Comparison of ENCODE assay signal across 24 mouse cellular contexts in genomic region chr5:115278053-115278452, GRCm38 (mm10).
"Had no signal": no experiment of that assay in that cellular context is flagged by ENCODE, and none has a peak within 500 bp of the region (broad histone marks: within the 10 kb centered on the region; RNA-seq: fewer than 3 reads in every experiment).

No protein-coding gene starts in this region.

- H3K9ac ChIP-seq: hindbrain, embryonic 12.5 days; hindbrain, embryonic 14.5 days; intestine, embryonic 15.5 days; limb, embryonic 12.5 days; liver, embryonic 12.5 days; liver, embryonic 15.5 days had no signal

- H3K9me3 ChIP-seq: hindbrain, embryonic 10.5 days; hindbrain, embryonic 12.5 days; intestine, embryonic 15.5 days; limb, embryonic 10.5 days; limb, embryonic 12.5 days; liver, embryonic 12.5 days had no signal

- H3K4me2 ChIP-seq: heart, embryonic 11.5 days; hindbrain, embryonic 12.5 days; hindbrain, embryonic 14.5 days; intestine, embryonic 15.5 days; limb, embryonic 12.5 days; liver, embryonic 12.5 days; liver, embryonic 15.5 days had no signal

- DNase-seq: gastrocnemius, adult 2 months; gastrocnemius, postnatal 10 days; gastrocnemius, postnatal 25 days; heart, adult 2 months; heart, postnatal 10 days; heart, postnatal 4 days; kidney, adult 18-20 months; kidney, adult 8-10 months; kidney, postnatal 10 days; kidney, postnatal 25 days; kidney, postnatal 4 days had no signal

- H3K4me3 ChIP-seq: gastrocnemius, adult 2 months; heart, adult 2 months; hindbrain, embryonic 10.5 days; hindbrain, embryonic 12.5 days; intestine, embryonic 15.5 days; layer of hippocampus, adult 2 months; left cerebral cortex, adult 2 months; limb, embryonic 10.5 days; limb, embryonic 12.5 days; liver, embryonic 12.5 days; liver, embryonic 15.5 days had no signal

- H3K36me3 ChIP-seq: hindbrain, embryonic 12.5 days; intestine, embryonic 15.5 days; liver, embryonic 15.5 days had no signal

- ATAC-seq: hindbrain, embryonic 16.5 days; inflammation-experienced regulatory T-cells, adult 6 months; intestine, embryonic 15.5 days; liver, embryonic 12.5 days had no signal

- H3K27ac ChIP-seq: gastrocnemius, adult 2 months; heart, adult 2 months; hindbrain, embryonic 10.5 days; hindbrain, embryonic 12.5 days; hindbrain, embryonic 14.5 days; intestine, embryonic 15.5 days; layer of hippocampus, adult 2 months; left cerebral cortex, adult 2 months; limb, embryonic 10.5 days; limb, embryonic 12.5 days; liver, embryonic 12.5 days had no signal

- H3K27me3 ChIP-seq: hindbrain, embryonic 12.5 days; intestine, embryonic 15.5 days; limb, embryonic 12.5 days; liver, embryonic 12.5 days; liver, embryonic 15.5 days had no signal
